Mouse (Mus musculus) left cerebral cortex, postnatal 4 days (tissue): Measurements from ENCODE around the gene Cog8. TPM values are rescaled to one million over a fixed set of nuclear protein-coding genes. Genes with fewer than 3 reads are reported as not detected.
A peak's percentile ranks its signal among the peaks of the same experiment; 100 is the strongest.
"Not testable (repeated sequence)": the region's sequence is repeated elsewhere in the genome, so short reads cannot be mapped to it uniquely, and the experiment has no call there.

Experiments
- DNase-seq: peaks from one replicate; pipeline ENCODE4 v3.0.0-alpha.2; 2022
- intact Hi-C: fragments of 180-260 bp; cut with DNase I; formaldehyde crosslinking; loops from one replicate; pipeline ENCODE4 v1.15.1; 2025
- total RNA-seq, 2 experiments: library from RNA; stranded (reverse); gene quantifications; 2 replicates each; pipeline ENCODE4 v1.2.3; 2021

The Cog8 gene
- total RNA-seq, 2 experiments from 2014 or later: 21.3 to 22.8 TPM

DNA sequence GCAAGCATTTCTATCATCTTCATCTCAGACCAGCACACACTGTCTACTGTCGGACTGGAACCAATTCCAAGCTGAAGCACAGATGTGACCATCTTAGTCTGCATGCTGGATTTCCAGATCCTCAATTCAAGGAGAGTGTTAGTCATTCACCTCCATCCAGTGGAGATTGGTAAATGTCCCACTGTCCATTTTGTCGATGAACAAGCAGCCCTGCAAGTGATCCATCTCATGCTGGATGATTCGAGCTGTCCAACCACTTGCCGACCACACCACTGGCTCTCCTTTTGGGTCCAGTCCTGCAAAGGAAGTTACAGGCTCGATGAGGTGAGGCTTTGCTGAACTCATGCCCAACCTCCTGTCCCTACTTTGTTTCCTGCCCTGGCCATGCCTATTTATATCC is 9.5 kb downstream of the Cog8 start:
- intact Hi-C loops: no loop called here
- DNase-seq: no peak

DNA sequence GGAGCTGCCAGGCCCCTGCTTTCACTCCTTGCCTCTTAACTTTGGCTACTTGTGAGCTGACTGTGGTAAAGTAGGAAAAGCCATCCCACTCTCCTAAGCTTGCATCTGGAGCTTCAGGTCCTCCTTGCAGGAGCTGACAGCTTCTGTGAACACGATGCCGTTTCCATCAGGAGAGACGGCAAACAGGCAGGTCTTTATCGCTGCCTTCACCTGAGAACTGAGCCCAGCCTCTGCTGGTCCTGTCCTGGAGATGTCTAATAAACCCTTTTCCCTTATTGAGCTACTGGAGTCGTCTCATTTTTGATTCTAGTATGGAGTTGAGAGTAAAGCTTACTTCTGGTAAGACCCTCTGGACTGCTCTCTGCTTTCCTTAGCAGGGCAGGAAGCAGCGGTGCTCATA is 11.0 kb downstream of the Cog8 start:
- intact Hi-C loops: no loop called here
- DNase-seq: no peak

DNA sequence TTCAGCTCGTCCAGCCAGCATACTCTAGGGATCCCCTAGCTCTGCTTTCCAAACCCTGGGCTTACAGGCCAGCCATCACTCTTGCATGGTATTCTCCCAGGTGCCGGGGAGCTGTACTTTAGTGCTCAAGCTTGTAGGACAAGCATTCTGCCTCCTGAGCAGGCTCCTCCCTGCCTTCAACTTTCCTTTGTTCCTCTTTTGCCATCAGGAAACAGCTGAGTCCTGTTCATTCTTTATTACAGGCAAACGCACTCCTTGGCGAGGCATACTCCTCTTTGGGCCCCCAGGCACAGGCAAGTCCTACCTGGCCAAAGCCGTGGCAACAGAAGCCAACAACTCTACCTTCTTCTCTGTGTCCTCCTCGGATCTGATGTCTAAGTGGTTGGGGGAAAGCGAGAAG is 15.9 kb downstream of the Cog8 start:
- DNase-seq: no peak
- intact Hi-C loops: no loop called here

GRCm38 (mm10) chr8:107036626-107037025 is 19.9 kb downstream of the Cog8 start:
- no peak for DNase-seq
- intact Hi-C loops: no loop called here

GRCm38 (mm10) chr8:107035641-107036040 is 20.8 kb downstream of the Cog8 start:
- DNase-seq: peak; percentile 11
- intact Hi-C loops: no loop called here

DNA sequence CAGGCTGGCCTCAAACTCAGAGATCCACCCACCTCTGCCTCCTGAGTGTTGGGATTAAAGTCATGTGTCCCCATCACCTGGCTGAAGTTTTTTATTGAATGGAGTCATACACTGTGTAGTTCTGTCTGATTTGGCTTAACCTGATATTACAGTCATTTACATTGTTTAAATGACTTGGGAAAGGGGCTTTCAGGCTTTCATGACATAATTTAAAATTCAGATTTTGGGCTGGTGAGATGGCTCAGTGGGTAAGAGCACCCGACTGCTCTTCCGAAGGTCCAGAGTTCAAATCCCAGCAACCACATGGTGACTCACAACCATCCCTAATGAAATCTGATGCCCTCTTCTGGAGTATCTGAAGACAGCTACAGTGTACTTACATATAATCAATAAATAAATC is 22.9 kb downstream of the Cog8 start:
- DNase-seq, intact Hi-C loops: not testable (repeated sequence)

GRCm38 (mm10) chr8:107031577-107032090 is 24.9 kb downstream of the Cog8 start:
- no peak for DNase-seq
- intact Hi-C loops: no loop called here

- peak; percentile 97 for DNase-seq
- intact Hi-C loops: no loop called here
Observed at GRCm38 (mm10) chr8:107030650-107031576, 25.6 kb downstream of the Cog8 start, which contains the start of gene Vps4a. TSS of gene Vps4a (plus strand) at chr8:107031222.

DNA sequence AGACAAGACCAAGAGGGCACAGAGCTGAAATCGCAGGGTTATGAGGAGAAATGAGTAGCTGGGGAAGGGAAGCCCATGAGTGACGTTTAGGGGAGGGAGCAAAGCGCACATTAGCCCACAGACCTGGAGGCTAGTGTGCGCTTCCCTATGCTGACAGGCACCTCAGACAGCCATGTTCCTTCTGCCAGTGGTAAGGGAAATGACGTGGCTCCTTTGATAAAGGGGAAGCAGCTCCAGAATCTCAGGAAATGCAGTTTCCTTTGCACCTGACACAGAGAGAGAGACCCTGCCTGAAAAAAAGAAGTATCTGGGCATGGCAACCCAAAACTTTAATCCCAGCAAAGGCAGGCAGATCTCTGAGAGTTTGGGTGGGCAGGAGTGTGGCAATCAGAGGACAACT is 26.4 kb downstream of the Cog8 start:
- no peak for DNase-seq
- intact Hi-C loops: no loop called here

- intact Hi-C loops: no loop called here
- DNase-seq: no peak
Observed at GRCm38 (mm10) chr8:107029310-107029709, 27.2 kb downstream of the Cog8 start.

DNA sequence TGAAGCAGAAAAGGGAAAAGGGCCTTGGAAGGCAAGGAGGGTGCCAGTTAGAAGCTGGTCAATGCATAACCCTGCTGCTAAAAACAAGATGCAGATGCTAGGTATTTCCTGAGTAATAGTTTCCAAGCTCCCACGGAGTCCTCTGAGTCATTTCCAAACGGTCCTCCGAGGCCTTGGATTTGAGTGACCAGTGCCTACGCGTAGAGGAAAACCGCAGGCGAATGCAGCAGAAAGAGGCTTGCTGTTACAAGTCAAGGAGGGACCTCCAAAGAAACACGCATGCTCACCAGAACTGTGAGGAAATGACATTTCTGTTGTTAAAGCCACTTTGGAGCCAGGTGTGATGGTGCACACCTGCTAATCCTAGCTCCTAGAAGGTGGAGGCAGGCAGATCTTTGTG is 33.0 kb downstream of the Cog8 start:
- no peak for DNase-seq
- intact Hi-C loops: no loop called here

DNA sequence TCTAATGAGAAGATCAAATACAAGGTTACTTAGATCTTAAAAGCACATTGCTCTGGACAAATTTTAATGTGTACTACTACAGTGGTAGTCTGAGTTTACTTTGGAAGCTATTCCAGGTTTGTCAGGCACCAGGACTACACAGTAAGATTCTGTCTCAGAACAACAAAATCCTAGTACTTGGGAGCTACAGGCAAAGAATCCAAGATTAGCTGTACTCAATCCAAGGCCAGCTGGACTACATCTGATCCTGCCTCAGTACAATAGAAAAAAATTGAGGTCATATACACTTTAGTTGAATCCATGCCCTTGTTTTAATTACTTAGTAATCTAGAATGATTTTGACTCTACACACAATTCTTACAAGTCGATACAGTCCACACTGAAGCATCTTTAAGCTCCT is 41.6 kb downstream of the Cog8 start:
- DNase-seq: no peak
- intact Hi-C loops: no loop called here

DNA sequence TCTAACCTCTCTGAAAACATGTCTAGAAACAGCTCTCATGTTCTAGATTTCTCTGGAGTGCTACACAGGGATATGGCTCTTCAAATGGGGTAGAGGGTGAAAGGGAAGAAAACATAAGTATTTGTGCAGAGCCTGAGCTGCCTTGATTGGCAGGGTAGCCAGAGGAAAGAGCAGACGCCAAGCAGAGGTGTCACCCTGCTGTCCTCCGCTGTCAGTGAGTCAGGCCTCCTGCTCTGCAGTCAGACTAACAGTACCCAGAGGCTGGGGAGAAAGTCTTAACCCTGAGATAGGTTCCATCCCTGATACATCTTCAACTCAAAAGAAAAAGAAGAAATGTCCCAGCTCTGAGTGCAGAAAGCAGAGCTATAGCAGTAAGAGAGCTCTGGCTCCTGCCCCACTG is 43.8 kb downstream of the Cog8 start:
- DNase-seq: no peak

DNA sequence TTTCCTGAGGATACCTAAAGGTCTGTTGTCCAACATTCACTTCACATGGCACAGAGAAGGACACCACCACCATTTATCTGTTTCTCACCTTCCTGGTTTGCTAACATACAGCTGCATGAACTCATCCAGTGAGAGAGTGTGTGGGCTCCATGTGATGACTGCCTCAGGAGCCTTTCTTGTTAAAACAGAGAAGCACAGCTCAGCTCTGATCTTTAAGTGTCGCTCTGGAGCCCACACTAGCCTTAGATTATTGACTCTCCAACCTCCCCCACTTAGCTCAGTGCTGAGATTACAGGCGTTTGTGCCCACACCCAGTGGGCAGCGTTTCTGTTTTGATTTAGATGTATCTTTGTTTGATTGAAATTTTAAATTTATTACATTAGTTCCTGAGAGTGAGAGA is 48.7 kb downstream of the Cog8 start:
- DNase-seq: no peak

More for the DNA sequence above, 43.8 kb downstream of the Cog8 start:
- intact Hi-C loops: no loop called here

DNA sequence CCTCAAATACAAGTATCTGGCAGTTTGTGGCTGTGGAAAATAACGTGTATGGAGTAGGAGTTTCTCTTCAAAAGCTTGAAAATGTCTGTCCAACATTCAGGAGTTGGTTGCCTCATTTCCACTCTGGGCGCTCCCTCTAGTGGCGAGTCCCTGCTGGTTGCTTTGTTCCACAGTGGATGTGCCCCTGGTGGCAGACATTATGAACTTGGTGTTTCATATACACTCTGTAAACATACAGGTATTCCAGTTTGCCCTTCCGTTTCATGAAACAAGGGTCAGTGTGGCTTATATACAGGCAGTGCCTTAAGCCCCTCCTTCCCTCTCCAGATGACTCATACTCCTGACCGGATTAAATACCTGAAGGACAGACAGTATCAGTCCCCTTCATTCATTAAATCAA is 54.0 kb downstream of the Cog8 start:
- DNase-seq: peak; percentile 93
- intact Hi-C loops: no loop called here

More for the DNA sequence above, 48.7 kb downstream of the Cog8 start:
- intact Hi-C loops: no loop called here

- intact Hi-C loops: loop anchor here (5.0 kb wide), 1 partner anchor 72 kb away; no protein-coding TSS in a partner anchor
Observed at GRCm38 (mm10) chr8:106999068-106999467, 57.4 kb downstream of the Cog8 start.

GRCm38 (mm10) chr8:106997416-106997815 is 59.1 kb downstream of the Cog8 start:
- intact Hi-C loops: loop anchor here (5.0 kb wide), 1 partner anchor 70 kb away; no protein-coding TSS in a partner anchor
- DNase-seq: no peak

More at GRCm38 (mm10) chr8:106999068-106999467, 57.4 kb downstream of the Cog8 start:
- peak; percentile 18 for DNase-seq

DNA sequence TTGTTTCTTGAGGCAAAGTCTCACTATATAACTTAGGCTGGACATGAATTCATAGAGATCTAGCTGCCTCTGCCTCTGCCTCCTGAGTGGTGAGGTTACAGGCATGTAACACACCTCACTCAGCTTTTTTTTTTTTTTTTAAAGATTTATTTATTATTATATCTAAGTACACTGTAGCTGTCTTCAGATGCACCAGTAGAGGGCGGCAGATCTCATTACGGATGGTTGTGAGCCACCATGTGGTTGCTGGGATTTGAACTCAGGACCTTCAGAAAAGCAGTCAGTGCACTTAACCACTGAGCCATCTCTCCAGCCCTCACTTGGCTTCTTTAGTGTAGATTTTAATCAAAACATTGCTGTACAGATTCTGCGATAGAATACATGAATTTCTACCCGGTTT is 60.1 kb downstream of the Cog8 start:
- intact Hi-C loops: loop anchor here (5.0 kb wide), 1 partner anchor 69 kb away; no protein-coding TSS in a partner anchor
- DNase-seq: not testable (repeated sequence)
